Mouse (Mus musculus): ENCODE data around the gene Mob4.

Gene Mob4

GRCm38 (mm10) chr1:55158821-55159220 lies 27.8 kb downstream of the Mob4 start:
- peaks cover 14% of the 10 kb centered on the region; the same call in 1 of the 2 replicates for H3K36me3 ChIP-seq (ENCODE audit: control insufficient read depth, insufficient read depth, low read length, poor library complexity, severe bottlenecking)
- no peak for DNase-seq (ENCODE audit: low read depth, low spot score)

DNA sequence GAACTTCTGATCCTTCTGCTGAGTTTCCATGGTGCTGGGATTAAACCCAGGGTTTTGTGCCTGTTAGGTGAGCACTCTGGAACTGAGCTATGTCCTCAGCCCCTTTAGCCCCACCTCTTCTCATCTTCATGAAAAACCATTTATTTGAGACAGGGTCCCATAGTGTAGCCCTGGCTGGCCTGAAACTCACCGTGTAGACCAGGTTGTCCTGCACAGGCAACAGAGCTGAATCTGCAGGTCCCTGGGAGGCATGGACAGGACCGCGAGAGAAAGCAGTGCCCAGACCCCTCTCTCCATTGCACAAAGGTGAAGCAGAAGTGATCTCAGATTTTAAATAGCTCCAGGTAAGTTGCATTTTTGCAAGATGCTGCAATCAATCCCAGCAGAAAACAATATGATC lies 29.2 kb downstream of the Mob4 start:
- Histone ChIP-seq H3K27me3 (ENCODE audit: control insufficient read depth, insufficient read depth, low read length, poor library complexity, severe bottlenecking) (no peaks in the 10 kb centered on the region), H3K36me3 (ENCODE audit: control insufficient read depth, insufficient read depth, low read length, poor library complexity, severe bottlenecking) (peaks cover 12% of the 10 kb centered on the region; the same call in 1 of the 2 replicates)
- DNase-seq (ENCODE audit: low read depth, low spot score), result no peak

More at GRCm38 (mm10) chr1:55158821-55159220, 27.8 kb downstream of the Mob4 start:
- H3K27me3 ChIP-seq (ENCODE audit: control insufficient read depth, insufficient read depth, low read length, poor library complexity, severe bottlenecking), result no peaks in the 10 kb centered on the region

DNA sequence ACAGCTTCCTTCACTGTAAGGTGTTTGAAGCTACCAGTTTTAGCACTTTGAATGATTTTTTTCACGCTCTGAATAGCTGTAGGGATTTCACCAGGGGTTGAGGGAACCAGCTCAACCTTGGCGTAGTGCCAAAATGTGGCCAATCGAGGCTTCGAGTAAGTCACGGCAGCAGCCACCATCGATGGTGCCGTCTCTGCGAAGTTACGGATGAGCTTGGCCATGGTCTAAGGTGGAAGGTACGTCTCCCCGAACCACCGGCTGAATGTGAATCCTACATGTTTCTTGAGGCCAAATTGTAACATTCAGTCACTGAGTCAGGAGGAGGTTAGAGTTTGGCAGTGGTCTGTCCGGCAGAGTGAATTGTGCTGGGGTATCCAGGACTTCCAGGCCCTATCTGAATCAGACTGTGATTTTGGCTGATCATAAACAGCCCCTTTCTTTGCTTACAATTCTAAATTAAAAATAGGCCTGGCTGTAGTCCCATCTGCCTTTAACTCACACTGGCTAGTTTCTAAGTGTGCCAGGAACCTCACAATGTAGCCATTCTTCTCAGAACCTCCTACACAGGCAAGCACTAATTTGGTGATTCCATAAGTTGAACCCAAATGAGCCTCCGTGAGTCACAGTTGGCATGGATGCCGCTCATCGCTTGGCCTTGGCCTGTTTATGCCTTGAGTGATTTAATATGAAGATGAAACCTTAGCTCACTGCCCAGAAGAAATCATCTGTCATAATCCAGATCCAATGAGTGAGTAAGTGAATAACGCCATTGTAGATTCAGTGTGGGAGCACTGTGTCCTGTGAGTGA lies 30.0 kb downstream of the Mob4 start:
- DNase-seq (ENCODE audit: low read depth, low spot score), result no peak
- H3K27me3 ChIP-seq (ENCODE audit: control insufficient read depth, insufficient read depth, low read length, poor library complexity, severe bottlenecking), result no peaks in the 10 kb centered on the region
- H3K36me3 ChIP-seq (ENCODE audit: control insufficient read depth, insufficient read depth, low read length, poor library complexity, severe bottlenecking), result peaks cover 6% of the 10 kb centered on the region; the same call in 1 of the 2 replicates

GRCm38 (mm10) chr1:55161895-55162294 lies 30.9 kb downstream of the Mob4 start:
- Histone ChIP-seq H3K36me3 (ENCODE audit: control insufficient read depth, insufficient read depth, low read length, poor library complexity, severe bottlenecking) (no peaks in the 10 kb centered on the region), H3K27me3 (ENCODE audit: control insufficient read depth, insufficient read depth, low read length, poor library complexity, severe bottlenecking) (no peaks in the 10 kb centered on the region)
- DNase-seq (ENCODE audit: low read depth, low spot score), result peak; percentile 47

DNA sequence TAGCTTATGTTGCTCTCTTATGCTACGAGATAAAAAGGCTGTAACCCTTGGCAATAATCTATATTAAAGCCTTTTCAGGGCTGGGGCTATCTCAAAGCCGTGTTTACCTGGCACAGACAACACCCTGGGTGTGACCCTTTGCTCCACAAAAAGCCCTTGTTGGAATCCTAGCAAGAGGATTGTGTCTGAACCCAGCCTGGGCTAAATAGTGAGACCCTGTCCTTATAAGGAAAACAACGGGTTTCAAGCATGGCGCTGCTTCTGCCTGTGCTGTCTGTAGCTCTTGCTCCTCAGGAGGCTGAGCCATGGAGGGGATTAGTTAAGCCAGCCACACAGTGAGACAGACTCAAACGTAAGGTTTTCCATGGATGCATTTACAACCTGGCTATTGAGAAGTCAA lies 31.8 kb downstream of the Mob4 start:
- Histone ChIP-seq H3K36me3 (ENCODE audit: control insufficient read depth, insufficient read depth, low read length, poor library complexity, severe bottlenecking) (no peaks in the 10 kb centered on the region), H3K27me3 (ENCODE audit: control insufficient read depth, insufficient read depth, low read length, poor library complexity, severe bottlenecking) (no peaks in the 10 kb centered on the region)
- DNase-seq (ENCODE audit: low read depth, low spot score), result no peak

DNA sequence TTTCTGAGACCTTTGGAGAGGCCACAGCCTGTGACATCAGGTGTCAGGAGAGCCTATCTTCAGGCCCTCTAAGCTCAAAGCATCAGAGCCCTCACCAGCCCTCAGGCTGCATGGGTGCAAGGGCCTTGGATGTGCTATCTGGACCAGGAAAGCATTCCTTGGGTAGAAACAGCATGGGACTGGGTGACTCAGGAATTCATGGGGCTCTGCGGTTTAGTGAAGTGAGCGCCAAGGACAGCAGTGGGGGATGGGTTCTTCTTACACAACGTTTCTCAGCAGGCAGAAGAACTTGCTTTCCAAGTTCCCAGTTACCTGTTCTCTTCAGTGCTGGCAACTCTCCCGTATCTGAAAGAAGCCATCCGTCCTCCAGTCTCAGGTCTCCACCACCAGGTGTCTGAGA lies 33.0 kb downstream of the Mob4 start:
- H3K36me3 ChIP-seq (ENCODE audit: control insufficient read depth, insufficient read depth, low read length, poor library complexity, severe bottlenecking), result 0 out of 2 replicates have a peak, but pooled peaks cover 2% of the 10 kb centered on the region
- H3K27me3 ChIP-seq (ENCODE audit: control insufficient read depth, insufficient read depth, low read length, poor library complexity, severe bottlenecking), result no peaks in the 10 kb centered on the region
- DNase-seq (ENCODE audit: low read depth, low spot score), result no peak

DNA sequence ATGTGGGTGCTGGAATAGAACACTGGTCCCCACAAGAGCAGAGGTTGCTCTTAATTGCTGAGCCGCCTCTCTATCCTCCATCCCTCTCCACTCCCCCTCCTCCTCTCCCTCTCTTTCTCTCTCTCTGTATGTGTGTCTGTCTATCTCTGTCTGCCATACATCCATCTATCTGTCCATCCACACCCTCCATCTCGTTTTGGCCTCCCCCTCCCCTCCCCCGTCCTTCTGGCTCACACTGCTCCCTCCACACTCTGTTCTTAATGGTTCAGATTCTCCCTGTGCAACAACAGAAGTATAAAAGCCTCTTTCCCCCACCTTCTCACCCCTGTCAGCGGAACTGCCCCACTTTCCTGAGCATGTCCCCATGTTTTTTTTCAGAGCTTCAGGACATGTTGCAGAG lies 36.5 kb downstream of the Mob4 start:
- H3K36me3 ChIP-seq (ENCODE audit: control insufficient read depth, insufficient read depth, low read length, poor library complexity, severe bottlenecking), result 0 out of 2 replicates have a peak, but pooled peaks cover 2% of the 10 kb centered on the region
- DNase-seq (ENCODE audit: low read depth, low spot score), result no peak
- H3K27me3 ChIP-seq (ENCODE audit: control insufficient read depth, insufficient read depth, low read length, poor library complexity, severe bottlenecking), result no peaks in the 10 kb centered on the region

- H3K27me3 ChIP-seq (ENCODE audit: control insufficient read depth, insufficient read depth, low read length, poor library complexity, severe bottlenecking), result no peaks in the 10 kb centered on the region
- DNase-seq (ENCODE audit: low read depth, low spot score), result no peak
- 0 out of 2 replicates have a peak, but pooled peaks cover 2% of the 10 kb centered on the region for H3K36me3 ChIP-seq (ENCODE audit: control insufficient read depth, insufficient read depth, low read length, poor library complexity, severe bottlenecking)
These were observed 37.6 kb downstream of the Mob4 start for GRCm38 (mm10) chr1:55168591-55168990.

GRCm38 (mm10) chr1:55171361-55172325 lies 40.6 kb downstream of the Mob4 start:
- DNase-seq (ENCODE audit: low read depth, low spot score), result no peak
- Histone ChIP-seq H3K36me3 (ENCODE audit: control insufficient read depth, insufficient read depth, low read length, poor library complexity, severe bottlenecking) (peaks cover 2% of the 10 kb centered on the region; the same call in 1 of the 2 replicates), H3K27me3 (ENCODE audit: control insufficient read depth, insufficient read depth, low read length, poor library complexity, severe bottlenecking) (no peaks in the 10 kb centered on the region)

- H3K27me3 ChIP-seq (ENCODE audit: control insufficient read depth, insufficient read depth, low read length, poor library complexity, severe bottlenecking), result no peaks in the 10 kb centered on the region
- DNase-seq (ENCODE audit: low read depth, low spot score), result no peak
- H3K36me3 ChIP-seq (ENCODE audit: control insufficient read depth, insufficient read depth, low read length, poor library complexity, severe bottlenecking), result peaks cover 2% of the 10 kb centered on the region
These were observed 42.9 kb downstream of the Mob4 start for GRCm38 (mm10) chr1:55173720-55174557.

- H3K36me3 ChIP-seq (ENCODE audit: control insufficient read depth, insufficient read depth, low read length, poor library complexity, severe bottlenecking), result peaks cover 2% of the 10 kb centered on the region
- DNase-seq (ENCODE audit: low read depth, low spot score), result no peak
- H3K27me3 ChIP-seq (ENCODE audit: control insufficient read depth, insufficient read depth, low read length, poor library complexity, severe bottlenecking), result no peaks in the 10 kb centered on the region
These were observed 43.6 kb downstream of the Mob4 start for GRCm38 (mm10) chr1:55174558-55175034.

GRCm38 (mm10) chr1:55179917-55180566 lies 49.0 kb downstream of the Mob4 start:
- peak; percentile 20 for DNase-seq (ENCODE audit: low read depth, low spot score)
- H3K36me3 ChIP-seq (ENCODE audit: control insufficient read depth, insufficient read depth, low read length, poor library complexity, severe bottlenecking), result peaks cover 6% of the 10 kb centered on the region
- no peaks in the 10 kb centered on the region for H3K27me3 ChIP-seq (ENCODE audit: control insufficient read depth, insufficient read depth, low read length, poor library complexity, severe bottlenecking)

DNA sequence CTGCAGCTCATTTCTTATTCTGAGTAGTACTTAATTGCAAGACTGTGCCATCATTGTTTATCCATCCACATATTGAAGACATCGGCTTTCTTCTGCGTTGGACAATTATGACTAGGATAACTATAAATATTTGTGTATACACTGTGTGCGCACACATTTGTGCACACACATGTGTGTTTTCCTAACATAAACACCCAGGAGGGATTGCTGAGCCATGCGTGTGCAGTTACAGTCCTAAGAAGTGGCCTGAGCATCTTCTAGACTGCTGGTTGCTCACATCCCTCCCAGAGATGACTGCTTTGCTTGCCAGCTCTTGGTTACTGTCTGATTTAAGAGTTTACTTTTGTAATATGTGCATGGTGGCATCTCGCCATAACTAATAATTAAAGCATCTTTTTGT lies 51.4 kb downstream of the Mob4 start:
- no peak for DNase-seq (ENCODE audit: low read depth, low spot score)
- H3K27me3 ChIP-seq (ENCODE audit: control insufficient read depth, insufficient read depth, low read length, poor library complexity, severe bottlenecking), result no peaks in the 10 kb centered on the region
- peaks cover 6% of the 10 kb centered on the region for H3K36me3 ChIP-seq (ENCODE audit: control insufficient read depth, insufficient read depth, low read length, poor library complexity, severe bottlenecking)

DNA sequence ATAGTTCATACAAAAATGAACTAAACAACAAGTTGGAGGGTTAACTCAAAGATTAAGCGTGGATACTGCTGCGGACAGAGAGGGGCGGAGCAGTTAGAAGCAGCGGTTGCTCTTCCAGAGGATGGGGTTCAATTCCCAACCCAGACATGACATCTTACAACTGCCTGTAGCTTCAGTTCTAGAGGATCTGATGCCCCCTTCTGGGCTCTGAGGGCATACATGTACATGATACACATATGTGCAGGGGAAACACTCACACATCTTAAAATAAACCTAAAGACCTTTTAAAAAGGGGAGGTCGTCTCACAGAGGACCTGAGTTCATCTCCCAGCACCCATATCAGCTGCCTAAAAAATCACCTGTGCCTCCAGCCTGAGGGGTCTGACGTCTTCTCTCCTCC lies 54.7 kb downstream of the Mob4 start:
- DNase-seq (ENCODE audit: low read depth, low spot score), result peak; percentile 39
- Histone ChIP-seq H3K36me3 (ENCODE audit: control insufficient read depth, insufficient read depth, low read length, poor library complexity, severe bottlenecking) (peaks cover 4% of the 10 kb centered on the region), H3K27me3 (ENCODE audit: control insufficient read depth, insufficient read depth, low read length, poor library complexity, severe bottlenecking) (no peaks in the 10 kb centered on the region)

Measured in splenic B cell, adult 2 months (primary cell).